In the genomic region with DNA sequence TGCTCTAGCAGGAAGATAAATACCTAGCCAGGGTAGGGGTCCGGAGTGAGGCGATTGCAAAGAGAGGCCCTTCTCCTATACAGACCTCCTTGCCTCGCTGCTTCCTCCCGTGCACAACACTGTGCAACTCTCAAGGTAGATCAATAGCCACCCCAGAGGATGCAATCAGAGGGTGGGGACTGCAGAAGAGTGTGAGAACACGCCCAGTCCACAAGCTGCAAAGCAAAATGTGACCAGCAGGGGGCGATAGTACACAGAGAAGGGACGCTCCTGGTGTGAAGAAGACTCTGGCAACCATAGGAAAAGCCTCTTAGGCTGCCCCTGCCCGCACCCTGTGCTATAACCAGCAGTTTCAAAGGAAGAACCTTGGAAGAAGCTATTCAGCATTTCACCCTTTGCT, we compare ENCODE assay signal across 8 mouse cellular contexts.
DNase-seq lines count a peak whose midpoint lies in the region; ATAC-seq and TF ChIP-seq lines count a peak whose summit lies in the region.

No protein-coding gene starts in this region.

- TF ChIP-seq CTCF in ES-Bruce4 (IDR thresholded peaks at IDR 0.05; ENCODE audit: low read depth, low read length) = peak; percentile 82
- peak; percentile 73 for TF ChIP-seq CTCF in liver, postnatal 0 days (IDR thresholded peaks at IDR 0.05; ENCODE audit: low read depth)

- WGBS in embryonic facial prominence, embryonic 11.5 days = 31% methylated on average over 8 of the region's 8 CpGs
- WGBS in liver, postnatal 0 days (ENCODE audit: insufficient replicate concordance) = 34% methylated on average over 8 of the region's 8 CpGs

- no peaks in the 10 kb centered on the region for H3K27me3 ChIP-seq in ES-Bruce4 (ENCODE audit: control insufficient read depth, insufficient read depth, low read length, poor library complexity, severe bottlenecking)
- no peaks in the 10 kb centered on the region for H3K27me3 ChIP-seq in embryonic facial prominence, embryonic 11.5 days (ENCODE audit: control insufficient read depth, insufficient read depth, low read length)
- no peaks in the 10 kb centered on the region for H3K27me3 ChIP-seq in liver, postnatal 0 days (ENCODE audit: insufficient read depth, low read length)

- TF ChIP-seq POLR2A in ES-Bruce4 (IDR thresholded peaks at IDR 0.05; ENCODE audit: insufficient read depth, low read length) = no peak

- no peak overlapping the region for H3K9ac ChIP-seq in ES-Bruce4 (ENCODE audit: low read depth, poor library complexity, severe bottlenecking)
- H3K9ac ChIP-seq in embryonic facial prominence, embryonic 11.5 days (replicated peaks; ENCODE audit: low read length) = no peak overlapping the region
- H3K9ac ChIP-seq in liver, postnatal 0 days (replicated peaks) = no peak overlapping the region

- no peaks in the 10 kb centered on the region for H3K4me1 ChIP-seq in ES-Bruce4 (ENCODE audit: control insufficient read depth, insufficient read depth, low read length)
- H3K4me1 ChIP-seq in embryonic facial prominence, embryonic 11.5 days (ENCODE audit: control insufficient read depth, insufficient read depth, low read length) = no peaks in the 10 kb centered on the region
- H3K4me1 ChIP-seq in liver, postnatal 0 days (ENCODE audit: insufficient read depth) = no peaks in the 10 kb centered on the region

- no peak overlapping the region for H3K27ac ChIP-seq in ES-Bruce4 (ENCODE audit: insufficient read depth, low read length)
- H3K27ac ChIP-seq in embryonic facial prominence, embryonic 11.5 days (replicated peaks; ENCODE audit: low read depth, low read length) = no peak overlapping the region
- no peak overlapping the region for H3K27ac ChIP-seq in liver, postnatal 0 days (ENCODE audit: low read depth)

- TF ChIP-seq EP300 in ES-Bruce4 (IDR thresholded peaks at IDR 0.05; ENCODE audit: insufficient read depth, low read depth, low read length) = no peak
- TF ChIP-seq EP300 in liver, postnatal 0 days (IDR thresholded peaks at IDR 0.05; ENCODE audit: low read depth) = no peak

- H3K9me3 ChIP-seq in ES-Bruce4 (replicated peaks; ENCODE audit: control insufficient read depth, insufficient read depth, low read length, poor library complexity, severe bottlenecking) = no peaks in the 10 kb centered on the region
- H3K9me3 ChIP-seq in embryonic facial prominence, embryonic 11.5 days (replicated peaks; ENCODE audit: control insufficient read depth, low read length) = no peaks in the 10 kb centered on the region
- no peaks in the 10 kb centered on the region for H3K9me3 ChIP-seq in liver, postnatal 0 days (ENCODE audit: low read length)

- ATAC-seq in embryonic facial prominence, embryonic 11.5 days (replicated peaks; ENCODE audit: insufficient number of reproducible peaks, low FRiP score, low TSS enrichment, low read depth) = peak; percentile 87
- ATAC-seq in liver, postnatal 0 days = peak; percentile 36; the same call in 1 of the 2 replicates

- DNase-seq in adrenal gland, postnatal 4 days (ENCODE audit: low spot score in 2 of 2) = peak; percentile 43 to 57
- DNase-seq in embryonic facial prominence, embryonic 11.5 days (ENCODE audit: low spot score) = peak; percentile 87
- DNase-seq in heart, adult 8-10 months (ENCODE audit: low spot score) = peak; percentile 19
- DNase-seq in kidney, postnatal 14 days = peak; percentile 66
- peak; percentile 70 for DNase-seq in liver, postnatal 0 days
- DNase-seq in retina, embryonic 14.5 days (ENCODE audit: low spot score) = peak; percentile 85
- DNase-seq in urinary bladder, postnatal 36 days (ENCODE audit: low spot score in 2 of 2) = peak; percentile 39 to 51

- no peak overlapping the region for H3K4me2 ChIP-seq in embryonic facial prominence, embryonic 11.5 days (ENCODE audit: low read depth, low read length)
- no peak overlapping the region for H3K4me2 ChIP-seq in liver, postnatal 0 days (ENCODE audit: low read depth, low read length)

- no peak overlapping the region for H3K4me3 ChIP-seq in ES-Bruce4 (ENCODE audit: low read depth, low read length)
- no peak overlapping the region for H3K4me3 ChIP-seq in embryonic facial prominence, embryonic 11.5 days (ENCODE audit: low read depth, low read length)
- H3K4me3 ChIP-seq in liver, postnatal 0 days (ENCODE audit: low read depth, low read length) = no peak overlapping the region

- no peaks in the 10 kb centered on the region for H3K36me3 ChIP-seq in ES-Bruce4 (ENCODE audit: control insufficient read depth, insufficient read depth, low read length, poor library complexity, severe bottlenecking)
- no peaks in the 10 kb centered on the region for H3K36me3 ChIP-seq in embryonic facial prominence, embryonic 11.5 days (replicated peaks; ENCODE audit: control insufficient read depth, insufficient read depth, low read depth, low read length)
- no peaks in the 10 kb centered on the region for H3K36me3 ChIP-seq in liver, postnatal 0 days (replicated peaks; ENCODE audit: insufficient read depth, low read length)

Comparison
In these comparisons a context has a peak if more than half of its experiments do, and no peak if none do; other contexts are left out.
1. DNase-seq: peak in every context shown above with its lines; median percentile 87 in embryonic facial prominence, embryonic 11.5 days; 85 in retina, embryonic 14.5 days; 70 in liver, postnatal 0 days; 66 in kidney, postnatal 14 days; 50 in adrenal gland, postnatal 4 days; 45 in urinary bladder, postnatal 36 days; 19 in heart, adult 8-10 months.